Mouse (Mus musculus) CD4-positive, CD25-positive, alpha-beta regulatory T cell, adult 2 months (primary cell): ENCODE measurements at regions not wholly inside any gene's neighbourhood (a gene's known extent, or its start where the extent isn't known, plus 50 kb on each side); places are given as distances from the start of the nearest gene placed in this dataset.

Experiments used
- DNase-seq: peaks from one replicate; pipeline ENCODE4 v3.0.0-alpha.2; 2012; ENCODE audit warnings: low read depth, low spot score

- no peak for DNase-seq
These were observed 197.1 kb upstream of the Spdye4c start for GRCm38 (mm10) chr2:128393921-128394320.

GRCm38 (mm10) chr2:128395308-128396007 is 195.6 kb upstream of the Spdye4c start:
- DNase-seq = no peak

GRCm38 (mm10) chr2:128396008-128396346 is 195.0 kb upstream of the Spdye4c start:
- DNase-seq = peak; percentile 94

- DNase-seq = no peak
These were observed 189.7 kb upstream of the Spdye4c start for GRCm38 (mm10) chr2:128401359-128401758.

GRCm38 (mm10) chr2:128403143-128403935 is 187.7 kb upstream of the Spdye4c start:
- DNase-seq = peak; percentile 49

GRCm38 (mm10) chr2:128404405-128404804 is 186.6 kb upstream of the Spdye4c start:
- no peak for DNase-seq

- DNase-seq = no peak
These were observed 183.9 kb upstream of the Spdye4c start for GRCm38 (mm10) chr2:128407076-128407475.

GRCm38 (mm10) chr2:128408718-128409117 is 182.3 kb upstream of the Spdye4c start:
- peak; percentile 82 for DNase-seq

GRCm38 (mm10) chr2:128412352-128412751 is 178.7 kb upstream of the Spdye4c start:
- peak; percentile 92 for DNase-seq

GRCm38 (mm10) chr2:128412974-128413373 is 178.0 kb upstream of the Spdye4c start:
- DNase-seq = peak; percentile 83

- no peak for DNase-seq
These were observed 176.3 kb upstream of the Spdye4c start for GRCm38 (mm10) chr2:128414588-128415240.

GRCm38 (mm10) chr2:128416416-128416815 is 174.6 kb upstream of the Spdye4c start:
- DNase-seq = no peak

- DNase-seq = no peak
These were observed 172.0 kb upstream of the Spdye4c start for GRCm38 (mm10) chr2:128418960-128419359.

GRCm38 (mm10) chr2:128420406-128420805 is 170.6 kb upstream of the Spdye4c start:
- DNase-seq = no peak

- peak; percentile 67 for DNase-seq
These were observed 168.3 kb upstream of the Spdye4c start for GRCm38 (mm10) chr2:128422677-128423076.

GRCm38 (mm10) chr2:128424236-128424635 is 166.8 kb upstream of the Spdye4c start:
- DNase-seq = no peak

GRCm38 (mm10) chr2:128427181-128427880 is 163.7 kb upstream of the Spdye4c start:
- no peak for DNase-seq

- peak; percentile 63 for DNase-seq
These were observed 162.9 kb upstream of the Spdye4c start for GRCm38 (mm10) chr2:128428154-128428553.

- peak; percentile 73 for DNase-seq
These were observed 162.1 kb upstream of the Spdye4c start for GRCm38 (mm10) chr2:128428651-128429633.

GRCm38 (mm10) chr2:128429786-128430185 is 161.2 kb upstream of the Spdye4c start:
- peak; percentile 73 for DNase-seq
